Mouse (Mus musculus) lung, embryonic 14.5 days (tissue): Measurements from ENCODE around the gene Kdm5b. TPM values are rescaled to one million over a fixed set of nuclear protein-coding genes. Genes with fewer than 3 reads are reported as not detected.

ENCODE experiments used
- ATAC-seq: fragments of 200-750 bp; cut with Nextera tagmentation; 2 replicates; pipeline ENCODE4 v1.8.0; 2017; ENCODE audit warnings: mild to moderate bottlenecking, moderate TSS enrichment, moderate library complexity; ENCODE audit not compliant: insufficient read depth
- DNase-seq: peaks from one replicate; pipeline ENCODE4 v3.0.0-alpha.2; 2015
- H3K27ac ChIP-seq: fragments of 300-500 bp; sonication (generic); 2 replicates; pipeline ENCODE4 v1.5.1; 2014; ENCODE audit warnings: low read depth, mild to moderate bottlenecking, moderate library complexity
- H3K27me3 ChIP-seq: fragments of 300-500 bp; sonication (generic); 2 replicates; pipeline ENCODE4 v1.6.1; 2014; ENCODE audit warnings: low read length, control low read depth; ENCODE audit not compliant: insufficient read depth
- H3K36me3 ChIP-seq: fragments of 300-500 bp; sonication (generic); 2 replicates; pipeline ENCODE4 v1.6.1; 2014; ENCODE audit warnings: control low read depth; ENCODE audit not compliant: insufficient read depth
- H3K4me1 ChIP-seq: fragments of 300-500 bp; sonication (generic); 2 replicates; pipeline ENCODE4 v1.6.1; 2014; ENCODE audit warnings: antibody characterized with exemption, control low read depth; ENCODE audit not compliant: insufficient read depth
- H3K4me2 ChIP-seq: fragments of 300-500 bp; sonication (generic); 2 replicates; pipeline ENCODE4 v1.6.1; 2014; ENCODE audit warnings: mild to moderate bottlenecking
- H3K4me3 ChIP-seq: fragments of 300-500 bp; sonication (generic); 2 replicates; pipeline ENCODE4 v1.5.1; 2014; ENCODE audit warnings: low read depth, low read length
- H3K9ac ChIP-seq: fragments of 300-500 bp; sonication (generic); 2 replicates; pipeline ENCODE4 v1.6.1; 2014
- H3K9me3 ChIP-seq: fragments of 300-500 bp; sonication (generic); 2 replicates; pipeline ENCODE4 v1.6.1; 2016; ENCODE audit warnings: low read depth, low read length, control low read depth
- CTCF ChIP-seq: IDR thresholded peaks from 2 replicates; pipeline ENCODE4 v1.5.1; 2016; ENCODE audit warnings: antibody characterized with exemption, low read depth
- WGBS: fragments of 180-500 bp; shearing (Covaris S2); extraction: QIAGEN DNeasy Blood & Tissue Kit; methylation state at CpG from one replicate; pipeline ENCODE4 v1.1.7; 2014; 5-methylcytosine and 5-hydroxymethylcytosine counted together
- polyA plus RNA-seq: library from polyadenylated mRNA; unstranded; fragments of >200 nt; fragmentation: Nextera tagmentation; extraction: Ambion mirVana; gene quantifications from 2 replicates; pipeline ENCODE4 v1.2.1, GENCODE M21; 2014

Gene Kdm5b
- polyA plus RNA-seq, 1 experiment from 2014 or later = 59.0 TPM

GRCm38 (mm10) chr1:134636245-134636644, 76.3 kb downstream of the Kdm5b start:
- H3K4me2 ChIP-seq = no peak overlapping the region
- H3K4me3 ChIP-seq = no peak overlapping the region
- H3K27me3 ChIP-seq = no peaks in the 10 kb centered on the region
- ATAC-seq (peak; percentile 42; the same call in 1 of the 2 replicates), DNase-seq (no peak)
- H3K36me3 ChIP-seq = peaks cover 35% of the 10 kb centered on the region
- TF ChIP-seq CTCF = no peak
- no peak overlapping the region for H3K27ac ChIP-seq
- no peaks in the 10 kb centered on the region for H3K9me3 ChIP-seq
- no peaks in the 10 kb centered on the region for H3K4me1 ChIP-seq
- no peak overlapping the region for H3K9ac ChIP-seq
- 73% methylated on average over 3 of the region's 3 CpGs for WGBS

- H3K27me3 ChIP-seq = no peaks in the 10 kb centered on the region
- no peak overlapping the region for H3K4me2 ChIP-seq
- H3K9me3 ChIP-seq = no peaks in the 10 kb centered on the region
- no peak overlapping the region for H3K27ac ChIP-seq
- H3K9ac ChIP-seq = no peak overlapping the region
- H3K36me3 ChIP-seq = peaks cover 30% of the 10 kb centered on the region
- DNase-seq (peak; percentile 65), ATAC-seq (peak; percentile 42; the same call in 1 of the 2 replicates)
- peak; percentile 70 for TF ChIP-seq CTCF
- 8% methylated on average over 3 of the region's 3 CpGs for WGBS
- no peaks in the 10 kb centered on the region for H3K4me1 ChIP-seq
- H3K4me3 ChIP-seq = no peak overlapping the region
These were observed 76.7 kb downstream of the Kdm5b start for GRCm38 (mm10) chr1:134636684-134637083.

GRCm38 (mm10) chr1:134638041-134638440, 78.1 kb downstream of the Kdm5b start:
- DNase-seq (no peak), ATAC-seq (no peak)
- peaks cover 4% of the 10 kb centered on the region; the same call in 1 of the 2 replicates for H3K27me3 ChIP-seq
- no peak overlapping the region for H3K9ac ChIP-seq
- no peak for TF ChIP-seq CTCF
- no peaks in the 10 kb centered on the region for H3K9me3 ChIP-seq
- 40% methylated on average over 3 of the region's 3 CpGs for WGBS
- no peaks in the 10 kb centered on the region for H3K4me1 ChIP-seq
- H3K4me2 ChIP-seq = no peak overlapping the region
- H3K27ac ChIP-seq = no peak overlapping the region
- peaks cover 18% of the 10 kb centered on the region for H3K36me3 ChIP-seq
- no peak overlapping the region for H3K4me3 ChIP-seq

GRCm38 (mm10) chr1:134638522-134638921, 78.6 kb downstream of the Kdm5b start:
- DNase-seq = peak; percentile 88
- no peak overlapping the region for H3K9ac ChIP-seq

GRCm38 (mm10) chr1:134639460-134639859, 79.5 kb downstream of the Kdm5b start:
- Histone ChIP-seq H3K4me1 (no peaks in the 10 kb centered on the region), H3K27me3 (peaks cover 13% of the 10 kb centered on the region), H3K9me3 (no peaks in the 10 kb centered on the region), H3K9ac (no peak overlapping the region), H3K27ac (no peak overlapping the region), H3K36me3 (peaks cover 7% of the 10 kb centered on the region; the same call in 1 of the 2 replicates), H3K4me3 (no peak overlapping the region), H3K4me2 (no peak overlapping the region)
- ATAC-seq = no peak
- WGBS = 65% methylated on average over 6 of the region's 6 CpGs
- no peak for TF ChIP-seq CTCF
- DNase-seq = no peak

More at GRCm38 (mm10) chr1:134638522-134638921, 78.6 kb downstream of the Kdm5b start:
- peak; percentile 73 for TF ChIP-seq CTCF
- Histone ChIP-seq H3K27me3 (peaks cover 4% of the 10 kb centered on the region; the same call in 1 of the 2 replicates), H3K36me3 (peaks cover 13% of the 10 kb centered on the region), H3K4me2 (no peak overlapping the region), H3K4me3 (no peak overlapping the region), H3K9me3 (no peaks in the 10 kb centered on the region), H3K4me1 (no peaks in the 10 kb centered on the region), H3K27ac (no peak overlapping the region)
- whole genome bisulfite sequencing = 22% methylated on average over 7 of the region's 7 CpGs
- ATAC-seq = no peak; the same call in 1 of the 2 replicates

GRCm38 (mm10) chr1:134641507-134641906, 81.5 kb downstream of the Kdm5b start:
- ATAC-seq = no peak
- Histone ChIP-seq H3K4me3 (no peak overlapping the region), H3K9ac (no peak overlapping the region), H3K27me3 (peaks cover 33% of the 10 kb centered on the region), H3K4me2 (no peak overlapping the region), H3K4me1 (no peaks in the 10 kb centered on the region), H3K27ac (no peak overlapping the region), H3K36me3 (no peaks in the 10 kb centered on the region), H3K9me3 (no peaks in the 10 kb centered on the region)
- WGBS = 29% methylated on average over 3 of the region's 3 CpGs
- peak; percentile 52 for DNase-seq
- peak; percentile 55 for TF ChIP-seq CTCF

GRCm38 (mm10) chr1:134643702-134644101, 83.7 kb downstream of the Kdm5b start:
- ATAC-seq (no peak), DNase-seq (peak; percentile 59)
- Histone ChIP-seq H3K4me1 (0 out of 2 replicates have a peak, but pooled peaks cover 5% of the 10 kb centered on the region), H3K9ac (no peak overlapping the region), H3K4me2 (no peak overlapping the region), H3K9me3 (no peaks in the 10 kb centered on the region), H3K27me3 (peaks cover 55% of the 10 kb centered on the region), H3K36me3 (no peaks in the 10 kb centered on the region), H3K27ac (no peak overlapping the region), H3K4me3 (no peak overlapping the region)
- 54% methylated on average over 6 of the region's 6 CpGs for WGBS
- TF ChIP-seq CTCF = no peak
